Mouse (Mus musculus) small intestine, adult 2 months (tissue): ENCODE results near the gene Cep152.

Source experiments
- CTCF ChIP-seq: fragments of 200-500 bp; IDR thresholded peaks from 2 replicates; pipeline ENCODE4 v1.5.1; 2012; ENCODE audit warnings: low read depth, mild to moderate bottlenecking, control low read depth, inconsistent platforms, low read length, moderate library complexity, mixed read lengths; ENCODE audit not compliant: insufficient replicate concordance, insufficient read length; ENCODE audit errors: extremely low read depth
- POLR2A ChIP-seq: fragments of 200-500 bp; IDR thresholded peaks from 2 replicates; pipeline ENCODE4 v1.6.1; 2012; ENCODE audit warnings: low read depth, mild to moderate bottlenecking, control low read depth, inconsistent platforms, low read length, moderate library complexity

DNA sequence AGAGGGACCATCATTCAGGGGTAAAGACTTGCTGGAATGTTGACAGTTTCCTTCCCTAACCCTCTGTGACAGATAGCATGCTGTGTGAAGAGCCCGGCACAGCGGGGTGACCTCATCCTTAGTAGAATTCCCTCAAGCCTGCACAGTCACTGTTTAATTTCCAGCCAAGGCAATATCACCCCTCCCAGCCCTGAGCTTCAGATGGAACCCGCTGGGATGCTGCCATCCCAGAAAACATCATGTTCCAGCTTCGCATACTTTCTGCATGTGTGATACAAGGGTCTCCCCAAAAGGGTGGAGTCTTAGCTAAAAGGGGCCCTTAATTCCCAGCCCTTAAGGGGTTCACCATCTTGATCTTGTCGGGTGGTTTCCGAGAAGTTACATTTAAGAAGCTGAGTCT is 94.2 kb downstream of the Cep152 start:
- TF ChIP-seq CTCF, result no peak
- no peak for TF ChIP-seq POLR2A
